Mouse (Mus musculus) liver, adult 2 months (tissue): Measurements from ENCODE around the gene Spint1.

Experiments
- CTCF ChIP-seq: fragments of 200-500 bp; IDR thresholded peaks from 2 replicates; pipeline ENCODE4 v1.5.1; 2011; ENCODE audit warnings: low read depth, low read length, control low read depth
- POLR2A ChIP-seq: fragments of 200-500 bp; IDR thresholded peaks from 2 replicates; pipeline ENCODE4 v1.6.1; 2011; ENCODE audit warnings: low read length, control low read depth; ENCODE audit not compliant: insufficient read depth; ENCODE audit errors: extremely low read depth

GRCm38 (mm10) chr2:119190969-119191368 lies 46.2 kb upstream of the Spint1 start:
- TF ChIP-seq POLR2A (no peak), CTCF (no peak)
